Mouse (Mus musculus) bone marrow, adult 2 months (tissue): ENCODE results near the gene Hist1h3a.
A peak's percentile ranks its signal among the peaks of the same experiment; 100 is the strongest.
"Not testable (repeated sequence)": the region's sequence is repeated elsewhere in the genome, so short reads cannot be mapped to it uniquely, and the experiment has no call there.

Experiments
- CTCF ChIP-seq: fragments of 200-500 bp; IDR thresholded peaks from 2 replicates; pipeline ENCODE4 v1.5.1; 2011; ENCODE audit warnings: low read length, control low read depth; ENCODE audit not compliant: control insufficient read depth, insufficient read depth
- POLR2A ChIP-seq: fragments of 200-500 bp; IDR thresholded peaks from 2 replicates; pipeline ENCODE4 v1.6.1; 2011; ENCODE audit warnings: low read depth, mild to moderate bottlenecking, control low read depth, low read length, borderline replicate concordance; ENCODE audit not compliant: control insufficient read depth

GRCm38 (mm10) chr13:23746201-23747080 is 15.7 kb downstream of the Hist1h3a start, which contains the start of gene Hist1h2bb:
- TF ChIP-seq POLR2A, result peak; percentile 93
- not testable (repeated sequence) for TF ChIP-seq CTCF
